Mouse (Mus musculus): Measurements from ENCODE around the gene Ppp1r37. TPM values are rescaled to one million over a fixed set of nuclear protein-coding genes. Genes with fewer than 3 reads are reported as not detected.

Gene Ppp1r37
- polyA plus RNA-seq, 1 experiment, result 131 TPM

- peak in 1 of 2 experiments; percentile 46 for DNase-seq (ENCODE audit: extremely low spot score in 1 of 2, low spot score in 1 of 2)
Measured at GRCm38 (mm10) chr7:19506969-19507611, 55.8 kb downstream of the Ppp1r37 start.

DNA sequence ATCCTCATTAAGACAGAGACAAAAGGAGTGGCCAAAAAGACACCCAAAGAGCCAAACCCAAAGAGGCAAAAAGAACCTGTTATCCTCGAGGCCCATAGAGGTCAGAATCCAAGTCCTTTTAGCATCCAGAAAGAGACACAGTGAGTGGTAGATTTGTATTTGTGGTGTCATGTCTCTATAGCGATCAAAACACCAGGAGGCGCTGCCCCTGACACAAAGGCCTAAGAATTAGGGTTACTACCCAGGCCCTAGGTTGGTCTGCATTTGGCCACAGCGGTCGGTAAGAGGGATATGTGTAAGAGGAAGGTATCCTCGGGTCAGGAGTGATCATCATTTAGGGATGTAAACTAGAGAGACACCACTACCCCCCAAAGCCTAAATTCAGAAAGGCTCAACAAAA lies 56.5 kb downstream of the Ppp1r37 start:
- no peak for DNase-seq (ENCODE audit: extremely low spot score in 1 of 2, low spot score in 1 of 2)

GRCm38 (mm10) chr7:19503481-19504068 lies 59.3 kb downstream of the Ppp1r37 start:
- DNase-seq (ENCODE audit: extremely low spot score in 1 of 2, low spot score in 1 of 2), result peak in 1 of 2 experiments; percentile 66

DNA sequence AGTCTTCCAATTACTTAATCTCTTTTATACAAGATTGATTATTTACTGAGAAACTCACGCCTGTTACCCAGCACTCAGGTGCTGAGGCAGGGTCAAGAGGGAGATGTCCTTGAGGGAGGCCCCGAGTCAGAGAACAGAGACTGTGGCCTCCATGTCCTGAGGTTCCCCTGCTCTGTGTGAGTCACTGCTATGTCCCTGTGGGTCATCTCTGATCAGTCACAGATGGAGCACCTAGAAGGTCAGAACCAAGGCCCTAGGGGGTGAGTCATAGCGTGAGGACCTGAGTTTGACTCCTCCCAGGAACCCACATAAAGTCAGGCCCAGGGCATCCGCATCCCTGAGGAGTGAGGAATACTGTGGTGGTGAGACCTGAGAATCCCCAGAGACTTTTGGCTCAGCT lies 61.2 kb downstream of the Ppp1r37 start:
- no peak for DNase-seq (ENCODE audit: extremely low spot score in 1 of 2, low spot score in 1 of 2)

- no peak for DNase-seq (ENCODE audit: extremely low spot score in 1 of 2, low spot score in 1 of 2)
Measured at GRCm38 (mm10) chr7:19500420-19501363, 62.2 kb downstream of the Ppp1r37 start.

GRCm38 (mm10) chr7:19498326-19498725 lies 64.5 kb downstream of the Ppp1r37 start:
- no peak for DNase-seq (ENCODE audit: extremely low spot score in 1 of 2, low spot score in 1 of 2)

- DNase-seq (ENCODE audit: extremely low spot score in 1 of 2, low spot score in 1 of 2), result no peak
Measured at GRCm38 (mm10) chr7:19496214-19496555, 66.7 kb downstream of the Ppp1r37 start.

DNA sequence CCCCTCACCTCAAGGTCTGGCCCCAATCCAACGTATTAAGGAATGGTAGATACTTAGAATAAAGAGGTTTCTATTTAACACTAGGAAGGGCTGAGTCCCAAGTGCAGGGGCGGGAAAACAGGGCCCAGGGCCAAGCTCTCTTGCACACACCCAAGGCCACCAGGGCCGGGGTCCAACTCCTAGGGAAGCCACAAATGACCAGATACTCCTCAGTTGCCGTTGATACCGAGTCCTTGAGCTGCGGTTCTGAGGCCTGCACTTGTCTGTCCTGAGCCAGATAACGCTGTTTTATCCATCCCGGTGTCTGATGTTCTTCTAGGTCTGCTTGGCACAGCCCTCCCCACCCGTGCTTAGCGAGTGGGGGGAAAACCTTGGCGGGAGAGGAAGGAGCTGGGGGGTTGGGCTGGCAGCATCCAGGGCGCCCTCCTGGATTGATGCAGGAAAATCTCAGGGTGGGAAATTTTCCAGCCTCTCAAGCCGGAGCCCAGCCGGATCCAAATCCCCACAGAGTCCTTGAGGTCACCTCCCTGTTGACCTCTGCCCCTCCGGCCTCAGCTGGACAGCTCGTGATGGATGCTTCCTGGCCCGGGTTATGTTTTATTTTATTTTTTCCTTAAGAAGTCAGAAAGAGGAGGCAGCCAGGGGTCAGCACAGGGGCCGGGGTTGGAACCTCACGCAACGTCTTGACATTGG lies 67.2 kb downstream of the Ppp1r37 start:
- no peak for DNase-seq (ENCODE audit: extremely low spot score in 1 of 2, low spot score in 1 of 2)

GRCm38 (mm10) chr7:19494751-19495474 lies 68.0 kb downstream of the Ppp1r37 start:
- no peak for DNase-seq (ENCODE audit: extremely low spot score in 1 of 2, low spot score in 1 of 2)

- no peak for DNase-seq (ENCODE audit: extremely low spot score in 1 of 2, low spot score in 1 of 2)
Measured at GRCm38 (mm10) chr7:19491731-19492130, 71.1 kb downstream of the Ppp1r37 start.

- DNase-seq (ENCODE audit: extremely low spot score in 1 of 2, low spot score in 1 of 2), result no peak
Measured at GRCm38 (mm10) chr7:19489525-19489924, 73.4 kb downstream of the Ppp1r37 start.

DNA sequence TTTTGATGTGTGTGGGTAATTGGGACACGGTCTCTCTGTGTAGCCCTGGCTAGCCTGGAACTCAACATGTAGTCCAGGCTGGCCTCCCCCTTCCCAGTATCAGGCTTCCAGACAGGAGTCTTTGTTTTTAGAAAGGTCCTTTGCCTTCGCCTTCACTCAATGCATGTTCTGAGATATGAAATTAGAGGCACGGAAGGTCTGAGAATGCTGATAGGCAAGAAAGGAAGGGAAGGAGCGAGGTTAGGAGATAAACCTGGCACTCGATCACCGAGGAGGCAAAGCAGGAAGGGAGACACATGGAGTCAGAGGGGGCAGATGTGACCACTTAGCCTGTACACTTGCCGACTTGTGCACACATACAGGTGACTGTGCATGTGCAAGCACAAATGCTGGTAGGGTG lies 76.3 kb downstream of the Ppp1r37 start:
- DNase-seq (ENCODE audit: extremely low spot score in 1 of 2, low spot score in 1 of 2), result no peak

DNA sequence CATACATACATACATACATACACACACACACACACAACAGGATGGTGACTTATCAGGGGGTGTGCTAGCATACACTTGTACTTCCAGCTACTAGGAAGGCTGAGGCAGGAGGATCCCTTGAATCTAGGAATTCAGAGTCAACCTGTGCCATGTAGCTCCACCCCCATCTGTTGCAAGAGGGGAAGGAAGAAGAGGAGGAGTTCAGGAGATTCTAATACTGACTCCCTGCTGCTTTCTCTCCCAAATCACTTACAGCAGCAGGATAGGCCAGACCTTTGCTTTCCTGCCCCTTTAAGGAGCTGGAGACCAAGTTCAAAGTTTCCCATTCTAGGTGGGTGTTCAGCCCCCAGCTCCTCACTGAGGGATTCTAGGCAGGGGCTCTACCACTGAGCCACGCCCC lies 77.4 kb downstream of the Ppp1r37 start:
- no peak for DNase-seq (ENCODE audit: extremely low spot score in 1 of 2, low spot score in 1 of 2)

GRCm38 (mm10) chr7:19483281-19483680 lies 79.6 kb downstream of the Ppp1r37 start:
- DNase-seq (ENCODE audit: extremely low spot score in 1 of 2, low spot score in 1 of 2), result no peak

Other genes starting within 250 kb of the Ppp1r37 start
- gene Ercc1, start 218.3 kb downstream of the Ppp1r37 start, polyA plus RNA-seq (2012; rRNA removed), result 49.9 and 53.6 TPM in 2 replicates
- gene Cd3eap, start 203.6 kb downstream of the Ppp1r37 start, polyA plus RNA-seq (2012; rRNA removed), result 12.7 and 15.2 TPM in 2 replicates
- gene Ppp1r13l, start 203.3 kb downstream of the Ppp1r37 start, polyA plus RNA-seq (2012; rRNA removed), result 5.3 and 5.5 TPM in 2 replicates
- gene Ercc2, start 181.1 kb downstream of the Ppp1r37 start, polyA plus RNA-seq (2012; rRNA removed), result 41.5 and 47.0 TPM in 2 replicates
- gene Klc3, start 159.0 kb downstream of the Ppp1r37 start, polyA plus RNA-seq (2012; rRNA removed), result 2.6 TPM in 2 replicates
- 0.90 and 1.4 TPM in 2 replicates for gene Ckm, start 158.3 kb downstream of the Ppp1r37 start, polyA plus RNA-seq (2012; rRNA removed)
- gene Mark4, start 104.3 kb downstream of the Ppp1r37 start, polyA plus RNA-seq (2012; rRNA removed), result 47.5 and 49.9 TPM in 2 replicates
- 0.32 and 0.40 TPM in 2 replicates for gene Exoc3l2, start 99.7 kb downstream of the Ppp1r37 start, polyA plus RNA-seq (2012; rRNA removed)
- gene Bloc1s3, start 54.7 kb downstream of the Ppp1r37 start, polyA plus RNA-seq (2012; rRNA removed), result 7.9 and 8.1 TPM in 2 replicates
- 23.7 and 30.1 TPM in 2 replicates for gene Trappc6a, start 54.7 kb downstream of the Ppp1r37 start, polyA plus RNA-seq (2012; rRNA removed)
- 1.0 and 1.4 TPM in 2 replicates for gene Nkpd1, start 45.2 kb downstream of the Ppp1r37 start, polyA plus RNA-seq (2012; rRNA removed)
- 2.0 and 2.9 TPM in 2 replicates for gene Zfp296, start 14.2 kb upstream of the Ppp1r37 start, polyA plus RNA-seq (2012; rRNA removed)
- gene Gemin7, start 14.5 kb upstream of the Ppp1r37 start, polyA plus RNA-seq (2012; rRNA removed), result 47.9 and 49.9 TPM in 2 replicates
- gene Clasrp, start 41.4 kb upstream of the Ppp1r37 start, polyA plus RNA-seq (2012; rRNA removed), result 152 and 164 TPM in 2 replicates
- gene Relb, start 66.4 kb upstream of the Ppp1r37 start, polyA plus RNA-seq (2012; rRNA removed), result 6.1 and 6.5 TPM in 2 replicates
- gene Clptm1, start 102.0 kb upstream of the Ppp1r37 start, polyA plus RNA-seq (2012; rRNA removed), result 125 and 128 TPM in 2 replicates
- gene Apoc2, start 114.9 kb upstream of the Ppp1r37 start, polyA plus RNA-seq (2012; rRNA removed), result 0.78 TPM in 1 of 2 replicates, not detected in the other
- gene Gm44805, start 118.3 kb upstream of the Ppp1r37 start, polyA plus RNA-seq (2012; rRNA removed), result not detected in 2 replicates
- gene Apoc4, start 118.4 kb upstream of the Ppp1r37 start, polyA plus RNA-seq (2012; rRNA removed), result 0.19 TPM in 1 of 2 replicates, not detected in the other
- 3.3 and 4.7 TPM in 2 replicates for gene Apoc1, start 129.6 kb upstream of the Ppp1r37 start, polyA plus RNA-seq (2012; rRNA removed)
- gene Apoe, start 136.1 kb upstream of the Ppp1r37 start, polyA plus RNA-seq (2012; rRNA removed), result 6,067 and 6,377 TPM in 2 replicates
- 115 and 118 TPM in 2 replicates for gene Tomm40, start 152.4 kb upstream of the Ppp1r37 start, polyA plus RNA-seq (2012; rRNA removed)
- 7.6 and 7.7 TPM in 2 replicates for gene Nectin2, start 187.4 kb upstream of the Ppp1r37 start, polyA plus RNA-seq (2012; rRNA removed)
- gene Bcam, start 207.9 kb upstream of the Ppp1r37 start, polyA plus RNA-seq (2012; rRNA removed), result 22.2 and 23.0 TPM in 2 replicates
- gene Cblc, start 233.7 kb upstream of the Ppp1r37 start, polyA plus RNA-seq (2012; rRNA removed), result not detected in 2 replicates

Measured in frontal cortex, adult 2 months (tissue).